Mouse (Mus musculus) ES-Bruce4 (cell line): Measurements from ENCODE around the gene Rasgrp1. TPM values are rescaled to one million over a fixed set of nuclear protein-coding genes. Genes with fewer than 3 reads are reported as not detected.

Experiments used
- H3K27ac ChIP-seq: 2 replicates; pipeline ENCODE4 v1.5.1; 2012; ENCODE audit warnings: low read length, inconsistent platforms; ENCODE audit not compliant: insufficient read depth
- H3K27me3 ChIP-seq: 2 replicates; pipeline ENCODE4 v1.6.1; 2012; ENCODE audit warnings: mild to moderate bottlenecking, low read length, inconsistent platforms; ENCODE audit not compliant: control insufficient read depth, poor library complexity, insufficient read depth, severe bottlenecking
- H3K36me3 ChIP-seq: 2 replicates; pipeline ENCODE4 v1.6.1; 2012; ENCODE audit warnings: inconsistent platforms, mild to moderate bottlenecking, low read length, moderate library complexity; ENCODE audit not compliant: control insufficient read depth, poor library complexity, insufficient read depth, severe bottlenecking
- H3K4me1 ChIP-seq: one replicate; pipeline ENCODE4 v1.8.1; 2011; ENCODE audit warnings: low read length; ENCODE audit not compliant: control insufficient read depth, insufficient read depth
- H3K4me3 ChIP-seq: 2 replicates; pipeline ENCODE4 v1.5.1; 2011; ENCODE audit warnings: low read depth, mild to moderate bottlenecking, low read length
- H3K9ac ChIP-seq: 2 replicates; pipeline ENCODE4 v1.6.1; 2012; ENCODE audit warnings: low read depth, mild to moderate bottlenecking, inconsistent platforms; ENCODE audit not compliant: poor library complexity, severe bottlenecking
- H3K9me3 ChIP-seq: replicated peaks from 2 replicates; pipeline ENCODE4 v1.6.1; 2012; ENCODE audit warnings: mild to moderate bottlenecking, low read length, inconsistent platforms; ENCODE audit not compliant: control insufficient read depth, poor library complexity, insufficient read depth, severe bottlenecking
- CTCF ChIP-seq: IDR thresholded peaks from one replicate; pipeline ENCODE4 v1.8.1; 2011; ENCODE audit warnings: low read depth, low read length
- EP300 ChIP-seq: IDR thresholded peaks from 2 replicates; pipeline ENCODE4 v1.6.1; 2011; ENCODE audit warnings: low read depth, low read length; ENCODE audit not compliant: insufficient read depth
- POLR2A ChIP-seq: IDR thresholded peaks from one replicate; pipeline ENCODE4 v1.8.1; 2011; ENCODE audit warnings: low read length; ENCODE audit not compliant: insufficient read depth
- polyA plus RNA-seq: library from polyadenylated mRNA; stranded (reverse); fragments of >200 nt; gene quantifications from 2 replicates; pipeline ENCODE4 v1.2.4, GENCODE M21; 2011; ENCODE audit warnings: low read depth; ENCODE audit not compliant: missing spikeins, insufficient read depth, insufficient read length

Rasgrp1 gene
- polyA plus RNA-seq, 1 experiment, result 1.4 TPM

- H3K27ac ChIP-seq, result no peak overlapping the region
- H3K9ac ChIP-seq, result no peak overlapping the region
- no peak for TF ChIP-seq CTCF
- no peak for TF ChIP-seq POLR2A
- no peak for TF ChIP-seq EP300
- H3K4me3 ChIP-seq, result no peak overlapping the region
- no peaks in the 10 kb centered on the region for H3K27me3 ChIP-seq
- no peaks in the 10 kb centered on the region for H3K36me3 ChIP-seq
- H3K4me1 ChIP-seq, result no peaks in the 10 kb centered on the region
- no peaks in the 10 kb centered on the region for H3K9me3 ChIP-seq
Observed at GRCm38 (mm10) chr2:117322399-117322798, 20.4 kb downstream of the Rasgrp1 start.

DNA sequence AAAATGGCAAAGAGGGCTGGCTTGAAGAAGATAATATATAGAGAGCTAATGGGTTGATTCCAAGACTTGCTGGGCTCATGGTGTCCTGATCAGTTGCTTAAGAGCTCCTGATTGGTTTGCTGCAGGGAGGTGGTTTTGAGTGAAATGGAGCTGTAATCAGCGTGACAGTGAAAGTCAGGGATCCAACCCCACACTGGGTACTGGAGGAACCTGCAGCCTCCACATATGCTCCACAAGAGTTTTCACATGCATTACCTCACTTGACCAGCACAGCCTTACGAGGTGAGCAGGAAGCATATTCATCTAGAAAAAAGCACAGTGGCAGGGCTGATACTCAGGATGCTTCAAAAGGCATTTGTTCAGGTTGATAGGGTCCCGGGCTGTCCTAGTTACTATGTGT, 21.6 kb downstream of the Rasgrp1 start:
- no peaks in the 10 kb centered on the region for H3K36me3 ChIP-seq
- no peaks in the 10 kb centered on the region for H3K27me3 ChIP-seq
- no peak overlapping the region for H3K4me3 ChIP-seq
- TF ChIP-seq CTCF, result no peak
- no peak for TF ChIP-seq EP300
- no peak overlapping the region for H3K9ac ChIP-seq
- no peak overlapping the region for H3K27ac ChIP-seq
- no peaks in the 10 kb centered on the region for H3K9me3 ChIP-seq
- H3K4me1 ChIP-seq, result no peaks in the 10 kb centered on the region

- Histone ChIP-seq H3K27me3 (no peaks in the 10 kb centered on the region), H3K4me1 (no peaks in the 10 kb centered on the region), H3K9me3 (no peaks in the 10 kb centered on the region), H3K9ac (no peak overlapping the region), H3K36me3 (no peaks in the 10 kb centered on the region), H3K4me3 (no peak overlapping the region), H3K27ac (no peak overlapping the region)
- TF ChIP-seq CTCF (no peak), EP300 (no peak), POLR2A (no peak)
Observed at GRCm38 (mm10) chr2:117318991-117319390, 23.8 kb downstream of the Rasgrp1 start.

- no peak for TF ChIP-seq CTCF
- no peak for TF ChIP-seq EP300
- TF ChIP-seq POLR2A, result no peak
- Histone ChIP-seq H3K9me3 (no peaks in the 10 kb centered on the region), H3K4me1 (no peaks in the 10 kb centered on the region), H3K27me3 (no peaks in the 10 kb centered on the region), H3K4me3 (no peak overlapping the region), H3K27ac (no peak overlapping the region), H3K36me3 (no peaks in the 10 kb centered on the region), H3K9ac (no peak overlapping the region)
Observed at GRCm38 (mm10) chr2:117313586-117314235, 29.1 kb downstream of the Rasgrp1 start.

DNA sequence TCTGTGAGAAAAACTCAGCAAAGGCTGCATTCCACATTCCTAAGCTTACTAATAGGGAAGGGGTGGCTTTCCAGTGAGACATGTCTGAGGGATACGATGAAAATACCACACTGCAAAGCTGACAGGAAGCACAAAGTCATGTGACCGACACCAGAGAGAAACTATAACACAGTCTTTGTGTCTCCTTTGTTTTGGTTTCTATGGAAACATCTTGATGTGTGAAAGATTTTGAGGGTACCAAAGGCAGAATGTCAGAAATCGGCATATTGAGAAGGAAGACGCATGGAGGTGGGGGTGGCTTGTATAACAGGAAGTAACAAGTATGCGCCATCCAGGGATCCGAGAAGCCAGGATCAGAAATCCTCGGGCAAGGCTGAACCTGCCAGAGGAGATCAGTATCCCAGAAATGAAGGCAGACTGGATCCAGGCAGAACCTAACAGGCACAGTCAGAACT, 30.3 kb downstream of the Rasgrp1 start:
- H3K4me3 ChIP-seq, result no peak overlapping the region
- H3K27ac ChIP-seq, result no peak overlapping the region
- TF ChIP-seq POLR2A, result no peak
- no peak for TF ChIP-seq EP300
- no peak for TF ChIP-seq CTCF
- H3K4me1 ChIP-seq, result no peaks in the 10 kb centered on the region
- H3K36me3 ChIP-seq, result no peaks in the 10 kb centered on the region
- no peaks in the 10 kb centered on the region for H3K9me3 ChIP-seq
- H3K9ac ChIP-seq, result no peak overlapping the region
- H3K27me3 ChIP-seq, result no peaks in the 10 kb centered on the region

GRCm38 (mm10) chr2:117312030-117312429, 30.8 kb downstream of the Rasgrp1 start:
- H3K27ac ChIP-seq, result no peak overlapping the region
- no peak overlapping the region for H3K4me3 ChIP-seq
- no peaks in the 10 kb centered on the region for H3K27me3 ChIP-seq
- H3K4me1 ChIP-seq, result no peaks in the 10 kb centered on the region
- TF ChIP-seq CTCF (no peak), EP300 (no peak), POLR2A (no peak)
- no peaks in the 10 kb centered on the region for H3K36me3 ChIP-seq
- no peaks in the 10 kb centered on the region for H3K9me3 ChIP-seq
- no peak overlapping the region for H3K9ac ChIP-seq
